Mouse (Mus musculus) liver, embryonic 15.5 days (tissue): ENCODE results near the gene Hic1. TPM values are rescaled to one million over a fixed set of nuclear protein-coding genes. Genes with fewer than 3 reads are reported as not detected.

Source experiments
- ATAC-seq: fragments of 200-750 bp; cut with Nextera tagmentation; 2 replicates; pipeline ENCODE4 v1.8.0; 2017; ENCODE audit warnings: moderate number of reproducible peaks, mild to moderate bottlenecking, moderate library complexity; ENCODE audit not compliant: insufficient read depth
- H3K27ac ChIP-seq: fragments of 300-500 bp; sonication (generic); replicated peaks from 2 replicates; pipeline ENCODE4 v1.5.1; 2015; ENCODE audit warnings: mild to moderate bottlenecking, inconsistent platforms
- H3K27me3 ChIP-seq: fragments of 300-500 bp; sonication (generic); 2 replicates; pipeline ENCODE4 v1.6.1; 2015; ENCODE audit warnings: mild to moderate bottlenecking, inconsistent platforms
- H3K36me3 ChIP-seq: fragments of 300-500 bp; sonication (generic); replicated peaks from 2 replicates; pipeline ENCODE4 v1.6.1; 2015; ENCODE audit warnings: moderate library complexity, mild to moderate bottlenecking, inconsistent platforms
- H3K4me1 ChIP-seq: fragments of 300-500 bp; sonication (generic); replicated peaks from 2 replicates; pipeline ENCODE4 v1.6.1; 2015; ENCODE audit warnings: inconsistent platforms
- H3K4me2 ChIP-seq: fragments of 300-500 bp; sonication (generic); 2 replicates; pipeline ENCODE4 v1.6.1; 2015; ENCODE audit warnings: moderate library complexity, mild to moderate bottlenecking, inconsistent platforms
- H3K4me3 ChIP-seq: fragments of 300-500 bp; sonication (generic); replicated peaks from 2 replicates; pipeline ENCODE4 v1.5.1; 2015; ENCODE audit warnings: mild to moderate bottlenecking, inconsistent platforms
- H3K9ac ChIP-seq: fragments of 300-500 bp; sonication (generic); 2 replicates; pipeline ENCODE4 v1.6.1; 2015; ENCODE audit warnings: moderate library complexity, mild to moderate bottlenecking, inconsistent platforms
- H3K9me3 ChIP-seq: fragments of 300-500 bp; sonication (generic); replicated peaks from 2 replicates; pipeline ENCODE4 v1.6.1; 2016; ENCODE audit warnings: inconsistent platforms
- WGBS: fragments of 180-500 bp; shearing (Covaris S2); methylation state at CpG from one replicate; pipeline ENCODE4 v1.1.7; 2015; ENCODE audit warnings: mixed read lengths; ENCODE audit not compliant: insufficient replicate concordance; 5-methylcytosine and 5-hydroxymethylcytosine counted together
- polyA plus RNA-seq: library from polyadenylated mRNA; unstranded; fragments of >200 nt; fragmentation: Nextera tagmentation; extraction: Ambion mirVana; gene quantifications from 2 replicates; pipeline ENCODE4 v1.2.1, GENCODE M21; 2015

Hic1 gene
- polyA plus RNA-seq, result 1.3 and 1.5 TPM in 2 replicates

DNA sequence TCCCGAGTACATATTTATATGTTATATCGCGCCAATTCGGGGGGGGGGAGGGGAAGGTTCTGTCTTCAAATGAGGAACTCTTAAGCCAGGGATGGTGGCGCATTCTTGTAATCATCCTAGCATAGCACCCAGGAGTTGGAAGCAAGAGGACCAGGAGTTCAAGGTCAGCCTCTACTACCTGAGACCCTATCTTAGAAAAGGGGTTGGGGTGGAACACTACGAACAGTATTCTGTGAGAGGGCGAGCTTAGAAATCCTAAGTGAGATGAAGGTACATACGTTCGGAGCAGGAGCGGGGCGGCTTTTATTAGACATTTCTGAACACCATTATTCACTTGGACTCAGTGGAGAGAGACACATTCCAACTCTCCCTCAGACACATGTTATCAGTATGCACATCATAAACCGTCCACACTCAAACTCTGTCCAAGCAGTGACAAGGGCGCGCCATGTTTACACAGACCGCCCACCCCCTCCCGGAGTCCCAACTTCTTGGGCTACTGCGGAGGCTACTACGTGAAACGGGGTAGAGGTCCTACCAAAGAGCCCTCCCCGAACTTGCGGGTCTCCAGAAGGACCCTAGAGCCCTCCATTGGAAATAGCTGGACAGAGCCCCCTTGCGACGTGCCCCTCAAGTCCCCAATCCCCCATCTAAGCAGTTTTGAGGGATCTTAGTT, at the start of gene Hic1:
Gene Hic1 (minus strand): TSS at position 115 of the 676 bp plus-strand sequence.
- Histone ChIP-seq H3K27me3 (peaks cover 99% of the 10 kb centered on the region), H3K9me3 (no peaks in the 10 kb centered on the region; the same call in 1 of the 2 replicates), H3K4me2 (peak within 1 kb of the TSS; percentile 83), H3K4me1 (peaks cover 94% of the 10 kb centered on the region), H3K9ac (peak within 1 kb of the TSS; percentile 32; the same call in 1 of the 2 replicates), H3K27ac (no peak within 1 kb of the TSS), H3K4me3 (peak within 1 kb of the TSS; percentile 54), H3K36me3 (no peaks in the 10 kb centered on the region)
- WGBS, result 4% methylated on average over 23 of the region's 23 CpGs
- ATAC-seq, result no peak

- H3K4me3 ChIP-seq, result peak overlapping the region; percentile 31
- peaks cover 29% of the 10 kb centered on the region for H3K27me3 ChIP-seq
- peak overlapping the region; percentile 33; the same call in 1 of the 2 replicates for H3K9ac ChIP-seq
- H3K4me2 ChIP-seq, result peak overlapping the region; percentile 50
- 32% methylated on average over 13 of the region's 13 CpGs for WGBS
- peaks cover 60% of the 10 kb centered on the region for H3K4me1 ChIP-seq
- H3K9me3 ChIP-seq, result no peaks in the 10 kb centered on the region
- H3K27ac ChIP-seq, result peak overlapping the region; percentile 49
- ATAC-seq, result peak; percentile 6; the same call in 1 of the 2 replicates
- H3K36me3 ChIP-seq, result no peaks in the 10 kb centered on the region
These were observed 45.0 kb upstream of the Hic1 start for GRCm38 (mm10) chr11:75214081-75214950.

DNA sequence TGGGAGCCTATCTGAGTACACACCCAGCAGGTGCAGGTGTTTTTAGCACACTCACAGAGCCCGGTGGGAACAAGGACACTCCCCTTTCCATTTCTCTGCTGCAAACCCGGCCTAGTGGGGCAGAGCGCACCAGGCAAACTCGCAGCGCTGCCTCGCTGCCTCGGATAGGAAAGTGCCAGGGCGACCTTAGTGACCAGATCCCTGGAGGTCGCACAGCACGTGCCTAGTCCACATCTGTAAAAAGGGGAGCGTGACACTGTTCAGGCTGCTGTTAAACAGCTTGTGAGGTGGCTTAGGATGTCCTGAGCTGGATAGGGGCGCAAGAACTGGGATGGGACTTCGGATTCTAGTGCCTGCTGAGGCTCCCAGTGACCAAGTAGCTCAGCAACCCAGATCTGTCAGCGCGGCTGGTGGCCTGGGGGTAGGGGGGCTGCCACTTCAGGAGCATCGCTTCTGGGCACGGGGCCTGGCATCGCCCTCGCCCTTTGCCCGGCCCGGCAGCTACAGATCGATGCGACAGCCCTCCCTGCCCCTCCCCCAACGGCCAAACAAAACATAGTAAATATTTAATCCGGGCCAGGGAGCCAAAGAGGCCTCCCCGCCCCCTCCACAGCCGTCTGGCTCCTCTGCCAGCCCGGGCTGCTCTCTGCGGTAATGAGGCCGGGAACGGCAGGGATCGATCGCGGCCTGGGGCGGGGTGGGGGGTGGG, 44.2 kb upstream of the Hic1 start:
- no peaks in the 10 kb centered on the region for H3K36me3 ChIP-seq
- peak overlapping the region; percentile 67 for H3K27ac ChIP-seq
- H3K4me3 ChIP-seq, result peak overlapping the region; percentile 31
- peak overlapping the region; percentile 50 for H3K4me2 ChIP-seq
- ATAC-seq, result peak; percentile 66
- peak overlapping the region; percentile 33; the same call in 1 of the 2 replicates for H3K9ac ChIP-seq
- H3K27me3 ChIP-seq, result peaks cover 29% of the 10 kb centered on the region
- H3K9me3 ChIP-seq, result no peaks in the 10 kb centered on the region
- peaks cover 67% of the 10 kb centered on the region for H3K4me1 ChIP-seq
- 21% methylated on average over 35 of the region's 35 CpGs for WGBS

DNA sequence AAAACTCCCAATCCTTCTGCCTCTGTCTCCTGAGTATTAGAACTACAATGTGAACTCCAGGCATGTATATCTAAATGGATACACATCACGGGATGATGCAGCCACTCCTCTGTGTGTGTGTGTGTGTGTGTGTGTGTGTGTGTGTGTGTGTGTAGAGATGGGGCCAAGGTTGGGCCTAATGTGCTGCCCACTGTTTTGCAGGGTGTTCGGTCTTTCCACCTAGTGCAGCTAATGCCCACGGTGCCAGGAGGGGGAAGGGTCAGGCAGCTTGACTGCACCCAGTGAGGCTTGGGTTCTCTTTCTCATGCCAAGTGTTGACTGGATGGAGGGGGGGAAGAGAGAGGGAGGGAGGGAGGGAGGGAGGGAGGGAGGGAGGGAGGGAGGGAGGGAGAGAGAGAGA, 43.6 kb upstream of the Hic1 start:
- Histone ChIP-seq H3K4me1 (peaks cover 72% of the 10 kb centered on the region), H3K9me3 (no peaks in the 10 kb centered on the region), H3K4me2 (no peak overlapping the region), H3K36me3 (no peaks in the 10 kb centered on the region), H3K27ac (no peak overlapping the region; the same call in 1 of the 2 replicates), H3K4me3 (no peak overlapping the region), H3K9ac (no peak overlapping the region), H3K27me3 (peaks cover 29% of the 10 kb centered on the region)
- ATAC-seq, result no peak
- WGBS, result 50% methylated on average over 3 of the region's 3 CpGs

- Histone ChIP-seq H3K4me3 (no peak overlapping the region), H3K27me3 (peaks cover 29% of the 10 kb centered on the region), H3K4me2 (no peak overlapping the region), H3K4me1 (peaks cover 72% of the 10 kb centered on the region), H3K9me3 (no peaks in the 10 kb centered on the region), H3K9ac (no peak overlapping the region), H3K36me3 (no peaks in the 10 kb centered on the region), H3K27ac (peak overlapping the region; percentile 59)
- ATAC-seq, result no peak
- WGBS, result 61% methylated on average over 8 of the region's 8 CpGs
These were observed 42.8 kb upstream of the Hic1 start for GRCm38 (mm10) chr11:75212031-75212667.

DNA sequence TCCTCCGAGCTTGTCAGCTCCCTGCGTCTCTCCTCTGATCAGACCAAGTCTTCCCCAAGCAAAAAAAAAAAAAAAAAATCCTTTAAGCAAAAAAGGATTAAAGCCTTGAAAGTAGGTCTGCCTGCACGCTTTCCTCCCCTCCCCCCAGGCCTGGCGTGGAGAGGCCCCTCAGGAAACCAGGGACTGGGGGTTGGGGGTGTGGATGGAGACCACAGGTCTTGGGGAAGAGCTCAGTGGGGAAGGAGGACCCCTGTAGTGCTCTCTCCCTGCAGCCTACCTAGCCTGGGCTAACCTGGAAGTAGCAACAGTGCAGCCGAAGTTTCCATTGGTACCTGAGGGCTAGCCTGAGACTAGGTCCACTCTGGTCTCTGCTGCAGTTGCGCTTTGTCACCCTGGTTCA, 41.4 kb upstream of the Hic1 start:
- Histone ChIP-seq H3K27ac (peak overlapping the region; percentile 75), H3K4me3 (no peak overlapping the region), H3K9ac (no peak overlapping the region; the same call in 1 of the 2 replicates), H3K4me2 (peak overlapping the region; percentile 3; the same call in 1 of the 2 replicates), H3K36me3 (no peaks in the 10 kb centered on the region), H3K27me3 (peaks cover 18% of the 10 kb centered on the region), H3K4me1 (peaks cover 71% of the 10 kb centered on the region), H3K9me3 (no peaks in the 10 kb centered on the region)
- 62% methylated on average over 6 of the region's 6 CpGs for WGBS
- no peak for ATAC-seq

GRCm38 (mm10) chr11:75210093-75210492, 40.8 kb upstream of the Hic1 start:
- 0 out of 2 replicates have a peak overlapping the region, but pooled peaks have one; percentile 26 for H3K9ac ChIP-seq
- peaks cover 66% of the 10 kb centered on the region for H3K4me1 ChIP-seq
- H3K36me3 ChIP-seq, result no peaks in the 10 kb centered on the region
- H3K4me2 ChIP-seq, result peak overlapping the region; percentile 53
- no peak overlapping the region; the same call in 1 of the 2 replicates for H3K4me3 ChIP-seq
- peak overlapping the region; percentile 75 for H3K27ac ChIP-seq
- peak; percentile 74 for ATAC-seq
- no peaks in the 10 kb centered on the region for H3K9me3 ChIP-seq
- peaks cover 18% of the 10 kb centered on the region for H3K27me3 ChIP-seq
- 37% methylated on average over 4 of the region's 4 CpGs for WGBS

DNA sequence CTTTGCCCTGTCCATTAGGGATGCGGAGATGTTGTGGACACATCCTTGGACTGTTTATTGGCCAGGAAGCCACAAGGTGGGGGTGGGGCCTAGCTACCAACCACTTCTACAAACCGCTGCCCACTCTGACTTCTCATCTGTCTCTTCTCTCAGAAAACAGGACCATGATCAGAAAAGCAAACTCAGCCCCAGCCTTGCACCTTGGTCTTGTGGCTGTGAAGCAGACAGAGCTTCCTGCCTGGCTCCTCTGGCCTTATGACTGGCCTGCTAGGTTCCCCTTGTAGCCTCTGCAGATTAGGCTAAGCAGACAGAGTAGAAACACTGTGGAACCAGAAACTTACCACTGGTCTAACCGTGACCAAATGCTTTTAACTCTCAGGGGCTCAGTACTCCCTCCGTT, 40.0 kb upstream of the Hic1 start:
- WGBS, result 40% methylated on average over 4 of the region's 4 CpGs
- peak overlapping the region; percentile 75 for H3K27ac ChIP-seq
- H3K9me3 ChIP-seq, result no peaks in the 10 kb centered on the region
- no peak for ATAC-seq
- H3K4me1 ChIP-seq, result peaks cover 67% of the 10 kb centered on the region
- H3K4me2 ChIP-seq, result no peak overlapping the region
- H3K4me3 ChIP-seq, result no peak overlapping the region
- H3K9ac ChIP-seq, result no peak overlapping the region
- H3K36me3 ChIP-seq, result no peaks in the 10 kb centered on the region
- peaks cover 12% of the 10 kb centered on the region; the same call in 1 of the 2 replicates for H3K27me3 ChIP-seq

DNA sequence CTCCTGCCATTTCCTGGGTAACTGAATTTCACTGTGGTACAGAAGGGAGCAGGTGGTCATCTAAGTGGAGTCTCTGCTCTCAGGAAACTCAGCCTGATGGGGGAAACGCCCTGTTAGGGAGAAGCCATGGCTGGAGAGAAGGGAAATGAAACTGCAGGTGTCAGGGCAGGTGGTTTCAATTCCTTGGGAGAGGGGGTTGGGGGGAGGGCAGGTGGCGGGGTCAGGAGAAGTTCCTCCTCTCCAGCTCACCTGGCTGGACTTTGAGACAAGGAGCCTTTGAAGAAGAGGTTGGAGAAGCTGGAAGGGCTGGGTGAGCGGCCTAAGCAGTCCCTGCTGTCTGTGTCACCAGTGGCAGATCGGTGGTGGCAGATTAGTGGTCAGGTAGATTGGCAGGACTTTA, 37.0 kb upstream of the Hic1 start:
- Histone ChIP-seq H3K9ac (no peak overlapping the region), H3K36me3 (no peaks in the 10 kb centered on the region), H3K27me3 (peaks cover 10% of the 10 kb centered on the region; the same call in 1 of the 2 replicates), H3K9me3 (no peaks in the 10 kb centered on the region), H3K4me1 (peaks cover 50% of the 10 kb centered on the region), H3K4me2 (no peak overlapping the region), H3K27ac (no peak overlapping the region), H3K4me3 (no peak overlapping the region)
- ATAC-seq, result no peak
- WGBS, result 66% methylated on average over 4 of the region's 4 CpGs

GRCm38 (mm10) chr11:75204472-75204871, 35.2 kb upstream of the Hic1 start:
- 35% methylated on average over 9 of the region's 9 CpGs for WGBS
- H3K27me3 ChIP-seq, result peaks cover 29% of the 10 kb centered on the region
- no peaks in the 10 kb centered on the region for H3K9me3 ChIP-seq
- no peaks in the 10 kb centered on the region for H3K36me3 ChIP-seq
- H3K4me3 ChIP-seq, result no peak overlapping the region
- no peak for ATAC-seq
- H3K9ac ChIP-seq, result no peak overlapping the region
- no peak overlapping the region for H3K27ac ChIP-seq
- H3K4me1 ChIP-seq, result peaks cover 35% of the 10 kb centered on the region
- H3K4me2 ChIP-seq, result no peak overlapping the region
